Mouse (Mus musculus): ENCODE measurements around the gene Sgpl1. TPM values are rescaled to one million over a fixed set of nuclear protein-coding genes. Genes with fewer than 3 reads are reported as not detected.

The Sgpl1 gene
- polyA plus RNA-seq, 1 experiment from 2014 or later, result 65.5 TPM

DNA sequence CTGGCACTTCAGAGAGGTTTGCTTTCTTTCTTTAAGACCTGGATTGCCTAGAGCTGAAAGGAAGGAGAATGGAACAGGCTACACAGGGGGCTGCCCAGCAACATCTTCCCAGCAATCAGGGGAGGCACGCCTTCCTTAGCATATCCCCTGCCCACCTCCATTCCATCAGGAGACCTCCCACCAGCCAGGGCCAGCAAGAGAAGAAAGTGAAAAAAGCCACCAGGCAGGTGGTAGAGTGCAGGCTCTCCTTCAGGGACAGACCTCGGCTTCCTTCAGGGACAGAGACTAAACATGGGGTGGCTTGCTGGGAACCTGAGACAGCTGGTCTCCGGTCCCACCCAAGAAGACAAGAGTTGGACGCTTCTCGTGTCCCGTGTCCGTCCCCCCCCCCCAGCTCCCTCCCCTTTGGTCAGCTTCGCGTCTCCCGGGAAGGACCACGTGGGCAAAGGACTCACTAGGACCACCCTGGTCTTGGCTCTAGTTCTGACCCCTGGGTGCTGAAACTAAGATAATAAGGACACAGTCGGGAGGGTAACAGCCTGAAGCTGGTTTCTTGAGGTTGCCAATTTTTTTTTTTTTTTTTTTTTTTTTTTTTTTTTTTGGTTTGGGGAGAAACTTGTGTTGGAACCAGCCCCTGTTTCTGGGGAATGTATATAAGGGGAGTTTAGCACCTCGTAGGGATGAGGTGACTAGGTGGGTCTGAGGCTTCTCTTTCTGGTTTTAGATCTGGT lies 27.4 kb upstream of the Sgpl1 start:
- ATAC-seq (ENCODE audit: low read depth), result no peak
- Histone ChIP-seq H3K36me3 (no peaks in the 10 kb centered on the region), H3K27me3 (peaks cover 13% of the 10 kb centered on the region), H3K9me3 (no peaks in the 10 kb centered on the region), H3K4me1 (replicated peaks) (peaks cover 5% of the 10 kb centered on the region), H3K27ac (replicated peaks) (no peak overlapping the region), H3K4me3 (no peak overlapping the region), H3K4me2 (no peak overlapping the region), H3K9ac (no peak overlapping the region)
- WGBS, result 29% methylated on average over 8 of the region's 13 CpGs

DNA sequence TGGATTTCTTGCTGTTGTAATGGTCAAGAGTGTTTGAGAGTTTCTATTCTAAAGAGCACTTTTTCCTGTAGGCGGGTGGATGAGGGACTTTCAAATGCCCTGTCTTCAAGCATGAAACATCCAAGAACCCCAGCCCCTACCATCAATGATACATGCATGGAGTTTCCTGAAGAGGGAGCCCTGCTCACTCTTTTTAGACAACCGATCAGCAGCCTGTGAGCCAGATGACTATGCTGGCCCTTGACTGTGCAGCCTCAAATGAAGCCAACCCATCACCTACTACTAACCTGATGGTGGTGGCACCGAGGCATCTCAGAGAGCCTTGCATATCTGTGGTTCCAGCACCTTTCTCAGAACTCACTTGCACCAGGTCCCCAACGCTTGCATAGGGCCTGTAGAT lies 25.0 kb upstream of the Sgpl1 start:
- WGBS, result 89% methylated on average over 4 of the region's 4 CpGs
- no peak overlapping the region for H3K4me2 ChIP-seq
- peaks cover 13% of the 10 kb centered on the region for H3K27me3 ChIP-seq
- ATAC-seq (ENCODE audit: low read depth), result no peak
- no peaks in the 10 kb centered on the region for H3K36me3 ChIP-seq
- peaks cover 5% of the 10 kb centered on the region for H3K4me1 ChIP-seq (replicated peaks)
- H3K9ac ChIP-seq, result no peak overlapping the region
- no peaks in the 10 kb centered on the region for H3K9me3 ChIP-seq
- H3K4me3 ChIP-seq, result no peak overlapping the region
- H3K27ac ChIP-seq (replicated peaks), result no peak overlapping the region

DNA sequence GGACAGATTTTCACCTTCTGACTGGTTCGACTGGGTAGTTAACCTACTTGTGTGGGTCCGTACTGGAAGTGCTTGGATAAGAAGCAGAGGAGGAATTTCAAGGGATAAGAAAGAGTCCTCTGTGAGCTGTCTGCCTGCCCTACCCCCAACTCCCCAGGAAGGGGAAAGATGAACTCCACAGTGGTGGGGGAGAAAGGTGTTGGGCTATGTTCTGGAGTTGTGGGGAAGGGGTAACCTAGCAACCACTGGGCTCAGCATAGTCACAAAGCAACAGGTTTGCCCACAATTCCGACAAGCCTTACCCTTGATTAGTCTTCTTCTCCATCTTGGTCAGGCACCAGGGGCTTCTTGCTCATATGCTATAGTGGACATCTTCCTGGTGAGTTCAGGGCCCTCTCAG lies 24.2 kb upstream of the Sgpl1 start, which contains the start of gene Tbata:
TSS of gene Tbata (plus strand) at position 301 of the 400 bp plus-strand sequence.
- peaks cover 5% of the 10 kb centered on the region for H3K4me1 ChIP-seq (replicated peaks)
- H3K27me3 ChIP-seq, result peaks cover 11% of the 10 kb centered on the region
- H3K9me3 ChIP-seq, result no peaks in the 10 kb centered on the region
- 77% methylated on average over 3 of the region's 3 CpGs for WGBS
- no peaks in the 10 kb centered on the region for H3K36me3 ChIP-seq
- no peak within 1 kb of the TSS for H3K4me3 ChIP-seq
- no peak within 1 kb of the TSS for H3K9ac ChIP-seq
- no peak within 1 kb of the TSS for H3K27ac ChIP-seq (replicated peaks)
- no peak for ATAC-seq (ENCODE audit: low read depth)
- no peak within 1 kb of the TSS for H3K4me2 ChIP-seq

DNA sequence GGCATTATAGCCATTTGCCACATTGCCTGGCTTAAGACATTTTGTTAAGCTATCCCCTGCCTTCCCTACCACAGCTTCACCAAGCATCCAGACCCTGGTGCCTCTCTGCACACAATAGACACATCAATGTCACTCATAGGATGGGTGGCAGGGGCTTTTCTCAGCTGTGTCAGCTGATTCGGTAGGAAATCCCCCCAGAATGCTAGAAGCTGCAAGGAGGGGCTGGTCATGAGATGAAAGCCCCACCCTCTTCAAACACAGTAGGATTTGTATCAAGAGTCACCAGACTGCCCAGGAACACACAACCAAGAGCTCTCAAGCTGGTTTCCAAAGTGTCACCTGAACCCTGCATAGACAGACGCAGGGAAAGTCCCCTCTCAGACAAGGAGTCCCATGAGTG lies 20.9 kb upstream of the Sgpl1 start:
- H3K4me3 ChIP-seq, result no peak overlapping the region
- no peaks in the 10 kb centered on the region for H3K36me3 ChIP-seq
- 71% methylated on average over 2 of the region's 2 CpGs for WGBS
- ATAC-seq (ENCODE audit: low read depth), result no peak
- no peak overlapping the region for H3K27ac ChIP-seq (replicated peaks)
- H3K9ac ChIP-seq, result no peak overlapping the region
- no peaks in the 10 kb centered on the region for H3K9me3 ChIP-seq
- H3K27me3 ChIP-seq, result no peaks in the 10 kb centered on the region; the same call in 1 of the 2 replicates
- no peak overlapping the region for H3K4me2 ChIP-seq
- H3K4me1 ChIP-seq (replicated peaks), result no peaks in the 10 kb centered on the region

DNA sequence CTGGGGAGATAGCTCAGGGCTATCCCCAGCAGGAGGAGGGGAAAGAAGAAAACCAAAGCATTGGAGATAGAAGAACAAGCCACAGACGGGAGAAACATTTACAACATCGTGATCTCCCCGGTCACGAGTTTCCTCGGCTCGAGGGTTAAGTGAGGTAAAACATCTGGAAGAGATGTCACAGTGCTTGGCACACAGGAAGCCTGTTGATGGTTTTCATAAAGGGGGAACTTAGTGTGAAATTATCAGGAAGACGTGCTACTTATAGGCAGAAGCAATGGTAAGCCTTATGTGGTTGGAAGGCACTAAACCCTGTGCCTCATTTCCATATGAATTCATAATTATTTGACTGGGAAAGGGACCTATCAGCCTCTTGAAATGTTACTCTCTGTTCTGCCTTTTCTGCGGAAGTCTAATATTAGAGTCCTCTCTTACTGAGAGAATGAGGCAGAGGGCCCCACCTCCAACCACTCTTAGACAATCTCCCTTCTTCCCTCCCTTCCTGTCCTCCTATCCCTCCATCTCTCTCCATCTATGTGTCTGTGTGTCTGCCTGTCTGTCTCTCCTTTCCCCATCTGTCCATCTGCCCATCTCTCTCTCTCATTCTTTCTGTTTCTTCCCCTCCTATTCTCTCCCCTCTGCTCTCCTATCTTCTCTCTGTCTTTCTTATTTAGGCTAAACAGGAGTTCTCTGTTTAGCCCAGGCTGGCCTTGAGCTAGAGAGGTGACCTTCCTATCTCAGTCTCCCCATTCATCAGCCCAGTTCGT lies 20.0 kb upstream of the Sgpl1 start:
- no peaks in the 10 kb centered on the region for H3K9me3 ChIP-seq
- no peaks in the 10 kb centered on the region for H3K36me3 ChIP-seq
- no peak for ATAC-seq (ENCODE audit: low read depth)
- no peak overlapping the region for H3K27ac ChIP-seq (replicated peaks)
- H3K4me1 ChIP-seq (replicated peaks), result no peaks in the 10 kb centered on the region
- no peak overlapping the region for H3K4me2 ChIP-seq
- no peaks in the 10 kb centered on the region; the same call in 1 of the 2 replicates for H3K27me3 ChIP-seq
- no peak overlapping the region for H3K4me3 ChIP-seq
- H3K9ac ChIP-seq, result no peak overlapping the region
- 66% methylated on average over 9 of the region's 9 CpGs for WGBS

DNA sequence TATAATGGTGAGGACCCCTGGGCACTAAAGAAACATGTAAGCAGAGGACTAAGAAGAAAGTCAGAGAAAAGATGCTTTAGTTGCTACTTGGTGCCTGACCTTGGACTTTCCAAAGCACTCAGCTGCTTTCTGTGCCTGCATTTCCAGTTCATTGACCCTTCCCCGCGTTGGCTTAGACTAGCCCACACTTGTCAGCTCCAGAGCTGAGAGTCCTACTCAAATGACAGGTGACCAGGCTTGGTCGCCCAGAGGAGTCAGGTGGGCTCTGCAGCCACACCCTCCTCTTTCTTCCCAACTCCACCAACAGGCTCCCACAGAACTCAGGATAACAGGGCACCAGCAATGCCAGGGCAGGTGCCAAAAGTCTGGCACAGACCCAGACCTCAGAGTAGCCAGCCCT lies 14.9 kb upstream of the Sgpl1 start:
- Histone ChIP-seq H3K27me3 (no peaks in the 10 kb centered on the region), H3K4me3 (no peak overlapping the region), H3K9ac (no peak overlapping the region), H3K36me3 (no peaks in the 10 kb centered on the region), H3K4me2 (no peak overlapping the region), H3K27ac (replicated peaks) (no peak overlapping the region), H3K9me3 (no peaks in the 10 kb centered on the region), H3K4me1 (replicated peaks) (no peaks in the 10 kb centered on the region)
- 78% methylated on average over 3 of the region's 3 CpGs for WGBS
- no peak for ATAC-seq (ENCODE audit: low read depth)

GRCm38 (mm10) chr10:61160671-61161070 lies 13.2 kb upstream of the Sgpl1 start:
- no peak overlapping the region for H3K9ac ChIP-seq
- H3K9me3 ChIP-seq, result no peaks in the 10 kb centered on the region
- no peaks in the 10 kb centered on the region for H3K4me1 ChIP-seq (replicated peaks)
- H3K27ac ChIP-seq (replicated peaks), result no peak overlapping the region
- H3K36me3 ChIP-seq, result no peaks in the 10 kb centered on the region
- 76% methylated on average over 4 of the region's 4 CpGs for WGBS
- no peak for ATAC-seq (ENCODE audit: low read depth)
- H3K4me3 ChIP-seq, result no peak overlapping the region
- no peak overlapping the region for H3K4me2 ChIP-seq
- H3K27me3 ChIP-seq, result no peaks in the 10 kb centered on the region

DNA sequence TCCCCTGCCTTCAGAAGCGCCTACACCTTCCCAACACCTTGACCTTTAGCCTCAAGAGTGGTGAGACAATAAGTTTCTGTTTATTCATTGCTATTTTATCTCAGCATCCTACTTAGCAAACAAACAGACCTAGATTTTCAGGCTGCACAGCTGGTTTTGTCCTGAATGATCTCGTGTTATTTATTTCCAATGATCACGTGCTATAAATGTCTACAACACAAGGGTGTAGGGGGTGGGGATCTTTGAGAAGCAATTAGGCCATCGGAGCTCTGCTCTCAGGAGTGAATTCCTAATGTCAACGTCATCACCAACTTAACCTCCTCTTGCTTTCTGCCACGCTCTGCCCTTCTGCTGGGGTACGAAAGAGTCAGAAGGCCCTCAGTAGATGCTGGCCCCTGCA lies 12.6 kb upstream of the Sgpl1 start:
- no peaks in the 10 kb centered on the region for H3K4me1 ChIP-seq (replicated peaks)
- 77% methylated on average over 7 of the region's 7 CpGs for WGBS
- no peak overlapping the region for H3K9ac ChIP-seq
- H3K27me3 ChIP-seq, result no peaks in the 10 kb centered on the region
- no peak overlapping the region for H3K27ac ChIP-seq (replicated peaks)
- no peaks in the 10 kb centered on the region for H3K36me3 ChIP-seq
- H3K4me2 ChIP-seq, result no peak overlapping the region
- H3K4me3 ChIP-seq, result no peak overlapping the region
- no peak for ATAC-seq (ENCODE audit: low read depth)
- H3K9me3 ChIP-seq, result no peaks in the 10 kb centered on the region

DNA sequence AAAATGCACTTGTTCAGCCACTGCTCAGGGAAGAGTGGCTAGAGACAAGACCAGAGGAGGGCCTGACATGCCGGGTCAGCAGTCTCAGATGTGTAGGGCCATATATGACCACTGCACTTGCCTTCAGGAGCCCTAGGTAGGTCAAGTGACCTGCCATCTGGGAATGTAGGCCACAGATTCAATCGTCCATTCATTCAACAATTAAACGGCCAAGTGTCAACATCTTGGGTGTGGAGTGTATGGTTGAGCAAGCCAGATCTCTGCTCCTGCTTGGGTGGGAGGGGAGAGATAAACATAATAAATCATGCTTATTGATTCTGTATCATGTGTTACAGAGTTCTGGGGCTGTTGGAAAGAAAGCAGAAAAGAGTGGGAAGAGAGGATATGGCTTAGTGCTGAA lies 11.1 kb upstream of the Sgpl1 start:
- H3K36me3 ChIP-seq, result no peaks in the 10 kb centered on the region
- H3K4me1 ChIP-seq (replicated peaks), result no peaks in the 10 kb centered on the region
- ATAC-seq (ENCODE audit: low read depth), result no peak
- 86% methylated on average over 3 of the region's 3 CpGs for WGBS
- no peak overlapping the region for H3K4me2 ChIP-seq
- no peak overlapping the region for H3K9ac ChIP-seq
- no peak overlapping the region for H3K27ac ChIP-seq (replicated peaks)
- no peaks in the 10 kb centered on the region for H3K27me3 ChIP-seq
- no peak overlapping the region for H3K4me3 ChIP-seq
- no peaks in the 10 kb centered on the region for H3K9me3 ChIP-seq

DNA sequence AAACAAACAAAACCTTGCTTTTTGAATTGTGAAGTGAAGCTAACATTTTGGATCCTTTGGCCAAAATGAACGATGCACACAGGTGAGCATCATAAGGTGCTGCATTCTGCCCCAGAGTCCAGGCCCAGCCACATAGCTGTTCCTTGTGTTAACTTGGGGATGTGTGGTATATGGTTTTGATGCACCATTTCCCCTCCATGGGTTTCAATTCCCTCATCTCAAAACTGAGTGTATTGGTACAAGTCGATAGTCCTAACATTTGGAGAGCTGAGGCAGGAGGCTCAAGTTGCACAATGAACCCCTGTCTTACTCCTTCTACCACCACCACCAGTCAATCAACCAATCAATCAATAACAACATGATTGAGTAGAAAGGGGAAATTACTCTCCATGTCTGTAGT lies 8.9 kb upstream of the Sgpl1 start:
- Histone ChIP-seq H3K27me3 (no peaks in the 10 kb centered on the region), H3K4me1 (replicated peaks) (no peaks in the 10 kb centered on the region), H3K36me3 (no peaks in the 10 kb centered on the region), H3K4me2 (no peak overlapping the region), H3K27ac (replicated peaks) (no peak overlapping the region), H3K4me3 (no peak overlapping the region), H3K9ac (no peak overlapping the region), H3K9me3 (no peaks in the 10 kb centered on the region)
- WGBS, result 90% methylated on average over 2 of the region's 2 CpGs
- no peak for ATAC-seq (ENCODE audit: low read depth)

GRCm38 (mm10) chr10:61155611-61156010 lies 8.1 kb upstream of the Sgpl1 start:
- no peak for ATAC-seq (ENCODE audit: low read depth)
- H3K9ac ChIP-seq, result no peak overlapping the region
- H3K9me3 ChIP-seq, result no peaks in the 10 kb centered on the region
- no peak overlapping the region for H3K4me2 ChIP-seq
- H3K27ac ChIP-seq (replicated peaks), result no peak overlapping the region
- 71% methylated on average over 3 of the region's 3 CpGs for WGBS
- H3K4me3 ChIP-seq, result no peak overlapping the region
- H3K27me3 ChIP-seq, result no peaks in the 10 kb centered on the region
- no peaks in the 10 kb centered on the region for H3K4me1 ChIP-seq (replicated peaks)
- no peaks in the 10 kb centered on the region for H3K36me3 ChIP-seq

- H3K27ac ChIP-seq (replicated peaks), result no peak overlapping the region
- H3K9ac ChIP-seq, result no peak overlapping the region
- H3K4me3 ChIP-seq, result no peak overlapping the region
- H3K36me3 ChIP-seq, result no peaks in the 10 kb centered on the region
- ATAC-seq (ENCODE audit: low read depth), result no peak
- H3K27me3 ChIP-seq, result no peaks in the 10 kb centered on the region
- H3K9me3 ChIP-seq, result no peaks in the 10 kb centered on the region
- H3K4me1 ChIP-seq (replicated peaks), result peaks cover 5% of the 10 kb centered on the region
- no peak overlapping the region for H3K4me2 ChIP-seq
These were observed 4.6 kb upstream of the Sgpl1 start for GRCm38 (mm10) chr10:61152131-61152530.

All from neural tube, embryonic 13.5 days (tissue).